Mouse (Mus musculus): Measurements from ENCODE around the gene AF067061. TPM values are rescaled to one million over a fixed set of nuclear protein-coding genes. Genes with fewer than 3 reads are reported as not detected.

AF067061 gene
- polyA plus RNA-seq, 1 experiment from 2014 or later: not detected

Other genes starting within 250 kb of the AF067061 start
- not detected in 2 replicates for gene Gm36079, start 236.1 kb upstream of the AF067061 start, polyA plus RNA-seq (2015; fragmentation: Nextera tagmentation; extraction: Ambion mirVana)
- gene Gm21188, start 210.9 kb upstream of the AF067061 start, polyA plus RNA-seq (2015; fragmentation: Nextera tagmentation; extraction: Ambion mirVana): not detected in 2 replicates
- gene Gm20767, start 122.9 kb upstream of the AF067061 start, polyA plus RNA-seq (2015; fragmentation: Nextera tagmentation; extraction: Ambion mirVana): not detected in 2 replicates
- gene Gm21818, start 90.7 kb upstream of the AF067061 start, polyA plus RNA-seq (2015; fragmentation: Nextera tagmentation; extraction: Ambion mirVana): not detected in 2 replicates
- not detected in 2 replicates for gene Gm21762, start 47.2 kb upstream of the AF067061 start, polyA plus RNA-seq (2015; fragmentation: Nextera tagmentation; extraction: Ambion mirVana)
- gene Gm21731, start 24.0 kb upstream of the AF067061 start, polyA plus RNA-seq (2015; fragmentation: Nextera tagmentation; extraction: Ambion mirVana): not detected in 2 replicates
- not detected in 2 replicates for gene BC147527, start 37.3 kb downstream of the AF067061 start, polyA plus RNA-seq (2015; fragmentation: Nextera tagmentation; extraction: Ambion mirVana)
- gene Tcstv3, start 53.8 kb downstream of the AF067061 start, polyA plus RNA-seq (2015; fragmentation: Nextera tagmentation; extraction: Ambion mirVana): not detected in 2 replicates

Data from midbrain, embryonic 16.5 days (tissue).